Comparison of ENCODE assay signal across 26 mouse cellular contexts in the genomic region with DNA sequence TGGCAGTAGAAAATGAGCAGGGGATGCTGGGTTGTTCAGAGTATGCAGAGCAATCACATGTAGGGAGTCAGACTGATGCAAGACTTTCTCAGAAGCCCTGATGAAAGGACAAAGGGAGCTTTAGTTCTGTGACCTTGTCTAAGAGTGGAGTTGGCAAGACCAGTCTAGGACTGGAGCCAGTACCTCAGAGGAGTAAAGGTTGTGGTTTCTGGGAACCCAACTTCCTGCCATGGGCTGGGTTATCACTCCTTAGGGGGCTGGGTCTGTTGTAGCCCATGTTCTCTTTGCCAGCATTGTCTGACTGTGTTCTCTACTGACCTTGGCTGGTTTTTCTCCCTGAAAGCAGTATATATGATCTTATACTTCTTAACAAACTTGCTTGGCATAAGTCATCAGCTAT.
DNase-seq lines count a peak whose midpoint lies in the region; ATAC-seq lines count a peak whose summit lies in the region.
"Had no signal": no experiment of that assay in that cellular context is flagged by ENCODE, and none has a peak within 500 bp of the region (broad histone marks: within the 10 kb centered on the region; RNA-seq: fewer than 3 reads in every experiment).

No protein-coding gene starts in this region.

- H3K36me3 ChIP-seq in hindbrain, embryonic 16.5 days (ENCODE audit: control insufficient read depth, insufficient read depth, low read length): no peaks in the 10 kb centered on the region
- H3K36me3 ChIP-seq: forebrain, embryonic 10.5 days; forebrain, embryonic 15.5 days; heart, embryonic 12.5 days; intestine, embryonic 15.5 days; lung, embryonic 15.5 days; neural tube, embryonic 12.5 days had no signal

- no peak overlapping the region for H3K4me3 ChIP-seq in hindbrain, embryonic 16.5 days (ENCODE audit: low read length)
- H3K4me3 ChIP-seq: forebrain, embryonic 10.5 days; forebrain, embryonic 15.5 days; gastrocnemius, adult 2 months; heart, adult 2 months; heart, embryonic 12.5 days; intestine, embryonic 15.5 days; lung, embryonic 15.5 days; myocyte; neural tube, embryonic 12.5 days had no signal

- H3K9me3 ChIP-seq in hindbrain, embryonic 16.5 days (ENCODE audit: control insufficient read depth, low read length): no peaks in the 10 kb centered on the region
- H3K9me3 ChIP-seq: forebrain, embryonic 10.5 days; forebrain, embryonic 15.5 days; heart, embryonic 12.5 days; intestine, embryonic 15.5 days; lung, embryonic 15.5 days; neural tube, embryonic 12.5 days had no signal

- no peaks in the 10 kb centered on the region for H3K4me1 ChIP-seq in hindbrain, embryonic 16.5 days (ENCODE audit: control insufficient read depth, insufficient read depth, low read depth, low read length)
- H3K4me1 ChIP-seq: forebrain, embryonic 15.5 days; heart, embryonic 12.5 days; intestine, embryonic 15.5 days; lung, embryonic 15.5 days; neural tube, embryonic 12.5 days had no signal

- no peak overlapping the region for H3K4me2 ChIP-seq in hindbrain, embryonic 16.5 days (ENCODE audit: low read length)
- H3K4me2 ChIP-seq: forebrain, embryonic 15.5 days; heart, embryonic 12.5 days; intestine, embryonic 15.5 days; lung, embryonic 15.5 days; midbrain, embryonic 11.5 days; neural tube, embryonic 12.5 days had no signal

- H3K27ac ChIP-seq in hindbrain, embryonic 16.5 days (ENCODE audit: low read depth, low read length): no peak overlapping the region
- H3K27ac ChIP-seq: forebrain, embryonic 10.5 days; forebrain, embryonic 15.5 days; gastrocnemius, adult 2 months; heart, adult 2 months; hindbrain, postnatal 0 days; intestine, embryonic 15.5 days; kidney, postnatal 0 days; lung, embryonic 15.5 days; neural tube, embryonic 12.5 days had no signal

- peak; percentile 71 to 73 for ATAC-seq in hematopoietic stem cell, adult 5-6 weeks (replicated peaks in 1 of 2; ENCODE audit: insufficient read depth in 1 of 2, low FRiP score in 2 of 2, low TSS enrichment in 1 of 2, low read depth in 1 of 2, poor library complexity in 2 of 2, severe bottlenecking in 2 of 2)
- no peak for ATAC-seq in hindbrain, embryonic 16.5 days
- ATAC-seq: forebrain, embryonic 15.5 days; hindbrain, postnatal 0 days; intestine, embryonic 15.5 days had no signal

- no peak overlapping the region for H3K9ac ChIP-seq in hindbrain, embryonic 16.5 days (ENCODE audit: low read depth, low read length)
- H3K9ac ChIP-seq: forebrain, embryonic 15.5 days; heart, embryonic 12.5 days; intestine, embryonic 15.5 days; lung, embryonic 15.5 days; neural tube, embryonic 12.5 days had no signal

- no peaks in the 10 kb centered on the region for H3K27me3 ChIP-seq in hindbrain, embryonic 16.5 days (replicated peaks; ENCODE audit: control insufficient read depth, insufficient read depth, low read length)
- H3K27me3 ChIP-seq: forebrain, embryonic 15.5 days; heart, embryonic 12.5 days; intestine, embryonic 15.5 days; lung, embryonic 15.5 days; neural tube, embryonic 12.5 days had no signal

- peak; percentile 5 for DNase-seq in adrenal gland, adult 8-10 months
- no peak for DNase-seq in adrenal gland, adult 18-20 months (ENCODE audit: low spot score in 2 of 2)
- peak; percentile 29 for DNase-seq in ovary, adult 18-20 months (ENCODE audit: low spot score)
- no peak for DNase-seq in ovary, postnatal 14 days (ENCODE audit: low spot score)
- no peak for DNase-seq in yolk sac, embryonic 10.5 days (ENCODE audit: low spot score)
- DNase-seq: cerebellum, adult 8-10 months; cerebellum, postnatal 25 days; gastrocnemius, adult 2 months; gastrocnemius, postnatal 36 days; kidney, adult 8-10 months; layer of hippocampus, adult 9-11 months; liver; thymus, postnatal 14 days had no signal

Comparison
In these comparisons a context has a peak if more than half of its experiments do, and no peak if none do; other contexts are left out.
1. DNase-seq: peak in adrenal gland, adult 8-10 months (single experiment) and ovary, adult 18-20 months (single experiment); none in adrenal gland, adult 18-20 months (0 of 2), ovary, postnatal 14 days (single experiment) and yolk sac, embryonic 10.5 days (single experiment).